ENCODE assay signal across 9 mouse cellular contexts in the genomic region with DNA sequence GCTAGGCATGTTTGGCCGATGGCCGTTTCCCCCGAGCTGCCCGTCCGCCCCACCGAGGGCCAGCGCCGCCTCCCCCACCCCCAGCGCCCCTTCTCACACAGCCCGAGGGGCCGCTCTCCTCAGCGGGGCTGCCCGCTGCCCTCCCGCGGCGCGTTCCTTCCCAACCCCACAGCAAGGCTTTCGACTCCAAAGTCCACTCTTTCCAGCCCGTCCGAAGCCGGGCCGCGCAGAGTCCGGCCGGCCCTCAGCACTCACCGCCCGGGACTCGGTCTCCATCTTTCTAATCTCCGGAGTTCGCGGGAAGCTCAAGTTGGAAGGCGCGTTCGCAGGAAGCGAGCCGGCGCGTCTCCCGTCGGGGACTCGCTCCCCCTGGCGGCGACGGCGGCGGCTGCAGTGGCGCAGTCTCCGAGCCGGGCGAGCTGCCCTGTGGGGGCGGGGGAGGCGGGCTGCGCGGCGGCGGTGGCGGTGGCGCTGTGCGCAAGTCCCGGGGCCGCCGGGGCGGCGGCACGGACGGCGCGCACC. TPM values are rescaled to one million over a fixed set of nuclear protein-coding genes. Genes with fewer than 3 reads are reported as not detected.
DNase-seq lines count a peak whose midpoint lies in the region; ATAC-seq lines count a peak whose summit lies in the region.
"Had no signal": no experiment of that assay in that cellular context is flagged by ENCODE, and none has a peak within 500 bp of the region (broad histone marks: within the 10 kb centered on the region; RNA-seq: fewer than 3 reads in every experiment).

A gene (minus strand): TSS at position 426 of the 522 bp plus-strand sequence.

- 13% methylated on average over 67 of the region's 68 CpGs for WGBS in intestine, embryonic 16.5 days

- intact Hi-C loops in left cerebral cortex, postnatal 25 days (cut with DNase I): no loop called here

- H3K4me3 ChIP-seq in intestine, embryonic 16.5 days (ENCODE audit: low read length): peak within 1 kb of the TSS; percentile 59

- H3K36me3 ChIP-seq in intestine, embryonic 16.5 days (ENCODE audit: control insufficient read depth, insufficient read depth, low read length): no peaks in the 10 kb centered on the region

- H3K4me2 ChIP-seq in intestine, embryonic 16.5 days (ENCODE audit: low read depth, low read length): peak within 1 kb of the TSS; percentile 70

- no peak within 1 kb of the TSS for H3K27ac ChIP-seq in intestine, embryonic 16.5 days (ENCODE audit: low read length)

- H3K9ac ChIP-seq in intestine, embryonic 16.5 days (ENCODE audit: low read depth, low read length): peak within 1 kb of the TSS; percentile 54

- H3K9me3 ChIP-seq in intestine, embryonic 16.5 days (ENCODE audit: control insufficient read depth, low read length): peaks cover 7% of the 10 kb centered on the region

- peak; percentile 89 for DNase-seq in adrenal gland, postnatal 10 days
- peak; percentile 74 for DNase-seq in embryo, embryonic 9.5 days (ENCODE audit: extremely low spot score)
- peak; percentile 92 for DNase-seq in heart, adult 11 months
- DNase-seq in left cerebral cortex, postnatal 25 days (ENCODE audit: low spot score in 2 of 2): peak; percentile 23 to 39
- peak; percentile 32 to 60 for DNase-seq in right cerebral cortex, postnatal 10 days (ENCODE audit: low spot score in 2 of 2)
- peak; percentile 72 for DNase-seq in urinary bladder, postnatal 25 days (ENCODE audit: low spot score)

- peak; percentile 93 for ATAC-seq in intestine, embryonic 16.5 days
- ATAC-seq in megakaryocyte progenitor cell, adult 5-6 weeks (replicated peaks; ENCODE audit: poor library complexity): peak; percentile 93

- H3K4me1 ChIP-seq in intestine, embryonic 16.5 days (ENCODE audit: control insufficient read depth, insufficient read depth, low read length): peaks cover 4% of the 10 kb centered on the region; the same call in 1 of the 2 replicates

- peaks cover 15% of the 10 kb centered on the region for H3K27me3 ChIP-seq in intestine, embryonic 16.5 days (replicated peaks; ENCODE audit: control insufficient read depth, insufficient read depth, low read length)

RNA-seq across cellular contexts. Expression of the gene that starts here (rescaled TPM):
- not detected for total RNA-seq in adrenal gland, postnatal 10 days (2021)
- polyA plus RNA-seq in intestine, embryonic 16.5 days (2015; fragmentation: Nextera tagmentation; extraction: Ambion mirVana): 0.31 and 0.44 TPM in 2 replicates
- under 1 TPM in 1 of 2 experiments, not detected in 1; 0.41 TPM for total RNA-seq in left cerebral cortex, postnatal 25 days (2021)
- total RNA-seq in megakaryocyte progenitor cell, adult 5-6 weeks (2015): 0.07 and 0.25 TPM in 2 replicates
- total RNA-seq in megakaryocyte progenitor cell, adult 5-6 weeks (2017): not detected in 2 replicates
- total RNA-seq: gastrocnemius, adult 8-10 months had no signal

Comparison
In these comparisons a context has a peak if more than half of its experiments do, and no peak if none do; other contexts are left out.
1. Peak in DNase-seq in adrenal gland, postnatal 10 days; RNA of the gene not detected or under 1 TPM.
2. Peak in ATAC-seq, H3K4me3 ChIP-seq, H3K9ac ChIP-seq and H3K4me2 ChIP-seq in intestine, embryonic 16.5 days; RNA of the gene not detected or under 1 TPM.
3. Peak in DNase-seq in left cerebral cortex, postnatal 25 days; RNA of the gene not detected or under 1 TPM.
4. Peak in ATAC-seq in megakaryocyte progenitor cell, adult 5-6 weeks; RNA of the gene not detected or under 1 TPM.
5. DNase-seq: peak in every context shown above with its lines; median percentile 92 in heart, adult 11 months; 89 in adrenal gland, postnatal 10 days; 74 in embryo, embryonic 9.5 days; 72 in urinary bladder, postnatal 25 days; 46 in right cerebral cortex, postnatal 10 days; 31 in left cerebral cortex, postnatal 25 days.